Mouse (Mus musculus) liver, adult (tissue): Measurements from ENCODE around the gene Tmem25.

Experiments
- GATA4 ChIP-seq: IDR thresholded peaks from 2 replicates; pipeline ENCODE4 v1.6.1; 2014; ENCODE audit warnings: mild to moderate bottlenecking, low read length; ENCODE audit not compliant: insufficient replicate concordance

Tmem25 gene

GRCm38 (mm10) chr9:44801669-44802068 lies 2.6 kb upstream of the Tmem25 start:
- TF ChIP-seq GATA4 = no peak

GRCm38 (mm10) chr9:44799958-44800324 lies 834 bp upstream of the Tmem25 start:
- TF ChIP-seq GATA4 = no peak

DNA sequence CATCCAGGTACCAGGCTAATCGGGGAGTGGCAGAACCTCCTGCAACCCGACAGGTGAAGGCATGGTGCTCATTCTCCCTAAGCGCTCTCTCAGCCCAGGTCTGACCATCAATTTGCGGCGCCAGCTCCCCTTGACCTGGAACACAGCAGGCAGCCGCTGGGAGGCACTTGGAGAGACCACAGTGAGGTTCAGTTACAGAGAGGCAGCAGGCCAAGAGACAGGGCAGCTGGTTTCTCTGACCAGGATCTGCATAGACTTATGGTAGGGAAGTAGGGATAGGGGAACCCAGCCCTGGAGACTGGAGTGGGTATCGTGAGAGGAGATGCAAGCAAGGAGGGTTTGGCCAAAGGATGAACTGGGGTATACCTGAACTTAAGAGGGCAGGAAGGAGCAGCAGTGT lies 809 bp downstream of the Tmem25 start:
- no peak for TF ChIP-seq GATA4

- TF ChIP-seq GATA4 = no peak
Observed at GRCm38 (mm10) chr9:44792842-44793241, 6.3 kb downstream of the Tmem25 start.

- TF ChIP-seq GATA4 = peak; percentile 99
Observed at GRCm38 (mm10) chr9:44772750-44773651, 26.1 kb downstream of the Tmem25 start.

DNA sequence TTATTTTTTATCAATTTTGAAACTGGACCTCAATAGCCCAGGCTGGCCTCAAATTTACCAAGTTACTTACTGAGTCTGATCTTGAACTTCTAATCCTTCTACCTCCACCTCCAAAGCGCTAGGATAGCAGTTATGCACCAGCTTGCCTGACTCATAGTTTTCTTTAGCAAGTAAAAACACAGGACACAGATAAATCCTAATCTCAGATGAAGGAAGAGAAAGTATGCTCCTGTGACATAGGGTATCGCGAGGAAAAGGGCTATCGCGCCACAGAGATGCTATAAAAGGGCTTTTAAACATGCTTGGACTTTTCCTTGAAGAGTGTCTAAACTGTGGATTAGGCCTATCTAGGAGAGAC lies 26.7 kb downstream of the Tmem25 start:
- TF ChIP-seq GATA4 = no peak

GRCm38 (mm10) chr9:44771376-44771775 lies 27.7 kb downstream of the Tmem25 start:
- TF ChIP-seq GATA4 = no peak

DNA sequence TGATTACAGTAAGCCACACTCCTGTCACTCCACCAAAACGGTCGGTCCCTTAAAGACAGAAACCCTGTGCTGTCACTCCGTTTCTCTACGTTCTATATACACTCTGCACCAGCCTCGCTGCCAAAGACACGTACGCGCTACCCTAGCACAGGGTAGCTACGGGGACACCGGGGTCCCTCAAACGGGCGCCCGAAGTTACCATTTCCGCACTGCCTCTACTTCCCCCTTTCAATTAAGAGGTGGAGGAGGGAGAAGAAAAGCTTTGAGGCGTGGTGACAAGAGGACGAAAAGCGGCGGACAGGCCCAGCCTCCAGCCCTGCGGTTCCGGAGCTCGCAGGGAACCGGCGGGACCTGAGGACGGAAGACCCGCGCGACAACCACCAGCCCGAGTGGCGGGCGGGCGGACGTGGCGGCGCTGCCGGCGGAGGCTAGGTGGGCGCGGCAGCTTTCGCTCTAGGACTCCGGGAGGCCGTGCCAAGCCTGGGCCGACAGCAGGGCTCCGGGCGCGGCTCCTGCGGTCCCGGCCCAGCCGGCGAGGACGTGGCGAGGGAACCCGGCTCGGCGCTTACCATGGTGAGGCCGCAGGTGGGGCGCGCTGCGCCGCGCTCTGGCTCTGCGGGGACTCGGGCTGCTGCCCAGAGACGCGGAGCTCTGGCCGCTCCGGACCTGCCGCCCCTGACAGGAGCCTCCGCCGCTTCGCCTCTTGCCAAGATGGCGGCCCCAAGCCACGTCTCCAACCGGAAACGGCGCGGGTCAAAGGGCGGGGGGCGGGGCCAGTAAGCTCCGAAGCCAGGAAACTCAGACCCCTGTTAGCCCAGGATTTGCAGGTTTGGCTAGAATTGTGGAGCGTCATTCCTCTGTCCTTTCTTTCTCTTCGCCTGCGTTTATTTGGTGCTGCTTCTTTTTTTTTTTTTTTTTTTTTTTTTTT lies 31.7 kb downstream of the Tmem25 start, which contains the start of the genes Arcn1 and Ift46:
Gene Arcn1 (minus strand): TSS at position 745 of the 928 bp plus-strand sequence.
Gene Ift46 (plus strand): TSS at position 808 of the 928 bp plus-strand sequence.
- no peak for TF ChIP-seq GATA4

DNA sequence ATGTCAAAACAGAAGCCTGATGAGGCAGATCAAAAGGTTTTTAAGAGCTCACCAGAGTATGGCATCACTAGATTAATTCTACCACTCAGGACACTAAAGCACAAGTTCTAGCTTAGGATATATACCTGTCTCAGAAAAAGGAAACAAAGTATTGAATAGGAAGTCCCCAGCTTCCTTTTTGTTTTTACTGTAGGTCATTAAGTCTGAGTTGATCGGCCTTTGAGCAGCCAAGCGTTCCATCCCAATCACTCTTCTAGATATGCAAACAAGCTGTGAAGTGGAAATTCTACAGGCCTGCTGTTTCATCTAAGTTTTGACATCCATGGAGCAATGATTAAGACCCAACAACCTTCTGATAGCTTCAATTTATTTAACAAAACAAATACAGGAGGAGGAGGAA lies 38.2 kb downstream of the Tmem25 start:
- no peak for TF ChIP-seq GATA4

- TF ChIP-seq GATA4 = no peak
Observed at GRCm38 (mm10) chr9:44748473-44748872, 50.6 kb downstream of the Tmem25 start.

- no peak for TF ChIP-seq GATA4
Observed at GRCm38 (mm10) chr9:44747341-44747740, 51.8 kb downstream of the Tmem25 start.

GRCm38 (mm10) chr9:44746666-44747065 lies 52.4 kb downstream of the Tmem25 start:
- TF ChIP-seq GATA4 = no peak

DNA sequence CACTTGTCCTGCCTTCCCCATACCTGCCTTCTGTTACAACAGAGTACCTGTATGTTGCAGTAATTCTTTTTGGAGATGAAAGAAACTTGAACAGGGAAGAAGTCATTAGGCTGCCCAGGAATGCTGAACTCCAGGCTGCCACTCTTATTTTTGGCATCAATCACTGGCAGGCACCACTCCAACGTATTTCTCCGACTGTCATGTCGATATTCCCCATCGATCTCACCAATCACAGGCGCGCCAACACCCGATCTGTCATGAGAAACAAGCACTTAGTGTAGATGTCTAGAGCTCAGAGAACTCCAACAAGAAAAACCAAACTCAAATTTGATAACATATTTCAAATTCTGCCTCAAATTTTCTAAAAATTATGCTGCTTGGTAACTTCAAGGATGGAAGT lies 53.7 kb downstream of the Tmem25 start:
- no peak for TF ChIP-seq GATA4
